21 mouse cellular contexts compared by ENCODE assay signal in the genomic region with DNA sequence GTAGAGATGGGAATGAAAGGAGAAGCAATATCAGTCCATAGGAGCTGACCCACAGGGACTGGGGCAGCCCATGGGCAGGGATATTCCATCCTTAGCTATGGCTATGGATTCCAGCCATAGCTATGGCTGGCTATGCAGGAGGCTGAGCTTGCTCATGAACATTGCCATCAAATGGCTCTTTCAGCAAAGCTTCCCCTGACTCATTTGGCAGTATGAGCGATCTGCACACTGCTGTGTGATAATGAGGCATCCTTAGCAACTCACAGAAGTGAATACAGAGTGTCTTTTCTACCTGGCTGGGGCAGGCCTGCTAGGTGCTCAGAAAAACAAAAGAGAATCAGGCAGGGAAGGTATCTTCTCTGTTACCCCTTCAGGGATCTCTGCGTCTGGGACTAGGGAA.
"Had no signal": no experiment of that assay in that cellular context is flagged by ENCODE, and none has a peak within 500 bp of the region (broad histone marks: within the 10 kb centered on the region; RNA-seq: fewer than 3 reads in every experiment).

No protein-coding gene starts in this region.

- H3K27ac ChIP-seq: gastrocnemius, adult 2 months; heart, embryonic 10.5 days; hindbrain, embryonic 15.5 days; intestine, embryonic 15.5 days; layer of hippocampus, adult 2 months; limb, embryonic 10.5 days; limb, embryonic 12.5 days; liver, embryonic 13.5 days; liver, embryonic 15.5 days had no signal

- H3K4me3 ChIP-seq: gastrocnemius, adult 2 months; heart, embryonic 10.5 days; heart, embryonic 12.5 days; hindbrain, embryonic 13.5 days; hindbrain, embryonic 15.5 days; intestine, embryonic 15.5 days; layer of hippocampus, adult 2 months; limb, embryonic 10.5 days; limb, embryonic 12.5 days; liver, embryonic 13.5 days; liver, embryonic 15.5 days had no signal

- DNase-seq: gastrocnemius, adult 2 months; gastrocnemius, postnatal 10 days; gastrocnemius, postnatal 25 days; heart, postnatal 10 days; heart, postnatal 4 days; kidney, adult 18-20 months; kidney, adult 8-10 months; kidney, postnatal 10 days; kidney, postnatal 25 days; kidney, postnatal 4 days; liver; liver, embryonic 13.5 days had no signal
